Mouse (Mus musculus) erythroblast, embryonic 14.5 days (primary cell): ENCODE measurements around the gene Slc7a15.

ENCODE experiments used
- GATA1 ChIP-seq: IDR thresholded peaks from 2 replicates; pipeline ENCODE4 v1.6.1; 2012; ENCODE audit warnings: low read length, inconsistent platforms, mixed read lengths
- TAL1 ChIP-seq: IDR thresholded peaks from 3 replicates; pipeline ENCODE4 v1.6.1; 2012; ENCODE audit warnings: low read length, inconsistent platforms, mixed read lengths

GRCm38 (mm10) chr12:8494675-8495074, 104.2 kb downstream of the Slc7a15 start:
- TF ChIP-seq GATA1 = no peak
- TF ChIP-seq TAL1 = no peak
